Mouse (Mus musculus) CH12.LX (cell line): Measurements from ENCODE around the gene Gm19402.
A peak's percentile ranks its signal among the peaks of the same experiment; 100 is the strongest.

Experiments
- CTCF ChIP-seq, 2 experiments: IDR thresholded peaks in 1 of 2; conservative IDR thresholded peaks in 1 of 2; 2 replicates each; pipeline ENCODE4 v1.5.1; 2011 to 2012; ENCODE audit warnings: low read depth in 2 of 2, low read length in 2 of 2, improper control_type of control experiment in 1 of 2, inconsistent platforms in 1 of 2, mild to moderate bottlenecking in 1 of 2, moderate library complexity in 1 of 2
- ELF1 ChIP-seq: IDR thresholded peaks from 2 replicates; pipeline ENCODE4 v1.6.1; 2014; ENCODE audit warnings: low read depth, mild to moderate bottlenecking, inconsistent platforms, low read length, improper control_type of control experiment
- EP300 ChIP-seq: IDR thresholded peaks from 2 replicates; pipeline ENCODE4 v1.6.1; 2011; ENCODE audit warnings: low read length, improper control_type of control experiment
- KAT2A ChIP-seq: IDR thresholded peaks from 2 replicates; pipeline ENCODE4 v1.6.1; 2012; ENCODE audit warnings: low read length, improper control_type of control experiment, inconsistent platforms; ENCODE audit not compliant: insufficient replicate concordance
- MAFK ChIP-seq: IDR thresholded peaks from 2 replicates; pipeline ENCODE4 v1.6.1; 2011; ENCODE audit warnings: low read length, improper control_type of control experiment; ENCODE audit not compliant: insufficient replicate concordance
- MAX ChIP-seq: IDR thresholded peaks from 2 replicates; pipeline ENCODE4 v1.6.1; 2011; ENCODE audit warnings: low read length, improper control_type of control experiment
- PAX5 ChIP-seq: IDR thresholded peaks from 2 replicates; pipeline ENCODE4 v1.6.1; 2012; ENCODE audit warnings: low read length, inconsistent platforms, mixed read lengths
- POLR2A ChIP-seq: IDR thresholded peaks from 2 replicates; pipeline ENCODE4 v1.6.1; 2011; ENCODE audit warnings: low read depth, mild to moderate bottlenecking, improper control_type of control experiment, low read length
- POLR2AphosphoS2 ChIP-seq: IDR thresholded peaks from 2 replicates; pipeline ENCODE4 v1.6.1; 2011; ENCODE audit warnings: low read depth, low read length, improper control_type of control experiment
- RCOR1 ChIP-seq: conservative IDR thresholded peaks from 2 replicates; pipeline ENCODE4 v1.6.1; 2012; ENCODE audit warnings: low read depth, mild to moderate bottlenecking, inconsistent platforms, low read length, improper control_type of control experiment
- SIN3A ChIP-seq: IDR thresholded peaks from 2 replicates; pipeline ENCODE4 v1.6.1; 2012; ENCODE audit warnings: low read length, improper control_type of control experiment, inconsistent platforms
- TBP ChIP-seq: conservative IDR thresholded peaks from 2 replicates; pipeline ENCODE4 v1.6.1; 2011; ENCODE audit warnings: low read depth, low read length, improper control_type of control experiment
- TCF12 ChIP-seq: IDR thresholded peaks from 2 replicates; pipeline ENCODE4 v1.6.1; 2014; ENCODE audit warnings: low read depth, mild to moderate bottlenecking, inconsistent platforms, low read length, improper control_type of control experiment

DNA sequence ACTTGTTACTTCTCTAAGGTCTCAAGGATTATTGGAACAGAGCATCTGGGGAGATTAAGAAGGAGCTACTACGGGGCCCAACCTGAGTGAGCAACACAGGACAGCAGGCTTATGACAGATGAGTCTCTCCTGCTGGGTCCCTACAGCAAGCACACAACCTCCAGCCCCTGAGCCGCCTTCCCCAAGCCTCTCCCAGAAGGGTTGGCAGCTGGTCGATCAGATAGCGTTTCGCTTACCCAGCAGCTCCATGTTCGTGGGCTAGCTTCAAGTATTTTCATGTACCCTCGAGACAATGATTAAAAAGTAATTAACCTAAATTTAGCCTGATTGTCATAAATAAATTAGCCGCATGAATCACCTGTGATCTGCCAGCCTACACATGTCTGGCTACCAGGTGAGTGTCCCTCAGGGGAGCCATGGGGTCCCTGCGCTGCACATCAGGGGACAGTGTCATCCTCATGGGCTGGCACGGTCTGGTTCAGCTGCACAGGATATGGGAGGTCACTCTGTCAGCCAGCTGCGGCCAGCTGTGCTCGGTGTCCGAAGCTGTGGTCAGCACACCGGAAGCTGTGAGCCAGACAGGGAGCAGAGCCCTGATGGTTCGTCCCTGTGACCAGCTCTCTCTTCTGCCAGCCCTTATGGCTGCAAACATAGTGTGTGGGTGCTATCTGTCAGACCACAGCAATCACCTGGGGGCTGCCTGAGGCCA lies 32.1 kb downstream of the Gm19402 start:
- TF ChIP-seq RCOR1 (no peak), POLR2A (no peak), SIN3A (no peak), CTCF (conservative IDR thresholded peaks at IDR 0.05 in 1 of 2, IDR thresholded peaks at IDR 0.05 in 1 of 2; ENCODE audit: low read depth in 2 of 2, low read length in 2 of 2) (no peak), MAFK (no peak), TCF12 (peak; percentile 41; the same call in 1 of the 2 replicates), KAT2A (no peak), POLR2AphosphoS2 (no peak), MAX (no peak), EP300 (no peak), PAX5 (no peak), ELF1 (no peak), TBP (no peak)
